Mouse (Mus musculus): ENCODE measurements around the gene Pcdh10. TPM values are rescaled to one million over a fixed set of nuclear protein-coding genes. Genes with fewer than 3 reads are reported as not detected.

The Pcdh10 gene
- total RNA-seq (2023): not detected

DNA sequence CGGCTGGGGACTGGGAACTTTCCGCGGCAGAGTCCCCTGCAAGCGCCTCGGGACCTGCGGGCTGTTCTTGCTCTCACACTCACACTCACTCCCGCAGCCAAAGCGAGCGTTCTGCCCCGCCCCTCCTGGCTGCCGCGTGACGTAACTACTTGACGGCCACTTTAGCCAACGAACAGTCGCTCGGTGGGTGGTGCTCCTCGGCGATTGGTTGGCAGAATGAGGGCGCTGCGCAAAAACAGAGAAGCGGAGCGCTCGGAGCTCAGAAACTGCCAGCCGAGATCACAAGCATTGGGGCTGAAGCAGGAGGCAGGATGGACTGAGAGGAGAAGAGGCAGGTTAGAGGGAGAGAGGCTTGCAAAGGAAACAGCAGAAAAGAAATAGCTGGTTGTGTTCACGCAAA is at the start of gene Pcdh10:
Gene Pcdh10, plus strand, starts transcription at position 254 of the 400 bp plus-strand sequence.

